Mouse (Mus musculus): ENCODE data around the gene Grin2b. TPM values are rescaled to one million over a fixed set of nuclear protein-coding genes. Genes with fewer than 3 reads are reported as not detected.

The Grin2b gene
- polyA plus RNA-seq, 2 experiments: 0.39 to 3.7 TPM

- no peak for ATAC-seq (ENCODE audit: low FRiP score, low read depth)
- H3K4me3 ChIP-seq (replicated peaks; ENCODE audit: low read length): no peak overlapping the region
- no peak for TF ChIP-seq POLR2A (IDR thresholded peaks at IDR 0.05; ENCODE audit: borderline replicate concordance, extremely low read depth, insufficient read depth, insufficient read length)
- H3K27me3 ChIP-seq (ENCODE audit: control insufficient read depth, insufficient read depth, low read length): no peaks in the 10 kb centered on the region
- H3K9ac ChIP-seq (ENCODE audit: low read depth, low read length, severe bottlenecking): no peak overlapping the region
- 88% methylated on average over 5 of the region's 5 CpGs for WGBS
- no peaks in the 10 kb centered on the region for H3K4me1 ChIP-seq (ENCODE audit: control insufficient read depth, insufficient read depth, low read length)
- no peak overlapping the region for H3K4me2 ChIP-seq (replicated peaks; ENCODE audit: low read depth, low read length, severe bottlenecking)
- H3K9me3 ChIP-seq (ENCODE audit: control insufficient read depth, low read length): no peaks in the 10 kb centered on the region
- H3K27ac ChIP-seq (replicated peaks; ENCODE audit: low read depth, low read length): no peak overlapping the region
- no peak for DNase-seq (ENCODE audit: low spot score)
- no peaks in the 10 kb centered on the region for H3K36me3 ChIP-seq (ENCODE audit: control insufficient read depth, insufficient read depth, low read length)
Observed at GRCm38 (mm10) chr6:135944358-135944757, 229.0 kb downstream of the Grin2b start.

- no peak for TF ChIP-seq POLR2A (IDR thresholded peaks at IDR 0.05; ENCODE audit: borderline replicate concordance, extremely low read depth, insufficient read depth, insufficient read length)
- WGBS: 85% methylated on average over 6 of the region's 6 CpGs
- no peak for ATAC-seq (ENCODE audit: low FRiP score, low read depth)
Observed at GRCm38 (mm10) chr6:135943121-135943617, 230.1 kb downstream of the Grin2b start.

GRCm38 (mm10) chr6:135932924-135933323 is 240.4 kb downstream of the Grin2b start:
- no peak for TF ChIP-seq POLR2A (IDR thresholded peaks at IDR 0.05; ENCODE audit: borderline replicate concordance, extremely low read depth, insufficient read depth, insufficient read length)
- H3K9me3 ChIP-seq (ENCODE audit: control insufficient read depth, low read length): no peaks in the 10 kb centered on the region
- ATAC-seq (ENCODE audit: low FRiP score, low read depth): no peak
- H3K4me3 ChIP-seq (replicated peaks; ENCODE audit: low read length): no peak overlapping the region
- H3K9ac ChIP-seq (ENCODE audit: low read depth, low read length, severe bottlenecking): no peak overlapping the region
- H3K4me2 ChIP-seq (replicated peaks; ENCODE audit: low read depth, low read length, severe bottlenecking): no peak overlapping the region
- no peaks in the 10 kb centered on the region for H3K36me3 ChIP-seq (ENCODE audit: control insufficient read depth, insufficient read depth, low read length)
- DNase-seq (ENCODE audit: low spot score): no peak
- 77% methylated on average over 3 of the region's 3 CpGs for WGBS
- no peaks in the 10 kb centered on the region for H3K27me3 ChIP-seq (ENCODE audit: control insufficient read depth, insufficient read depth, low read length)
- H3K4me1 ChIP-seq (ENCODE audit: control insufficient read depth, insufficient read depth, low read length): no peaks in the 10 kb centered on the region
- no peak overlapping the region for H3K27ac ChIP-seq (replicated peaks; ENCODE audit: low read depth, low read length)

More at GRCm38 (mm10) chr6:135943121-135943617, 230.1 kb downstream of the Grin2b start:
- Histone ChIP-seq H3K27ac (replicated peaks; ENCODE audit: low read depth, low read length) (no peak overlapping the region), H3K4me3 (replicated peaks; ENCODE audit: low read length) (no peak overlapping the region), H3K4me2 (replicated peaks; ENCODE audit: low read depth, low read length, severe bottlenecking) (no peak overlapping the region), H3K36me3 (ENCODE audit: control insufficient read depth, insufficient read depth, low read length) (no peaks in the 10 kb centered on the region), H3K4me1 (ENCODE audit: control insufficient read depth, insufficient read depth, low read length) (no peaks in the 10 kb centered on the region), H3K27me3 (ENCODE audit: control insufficient read depth, insufficient read depth, low read length) (no peaks in the 10 kb centered on the region), H3K9ac (ENCODE audit: low read depth, low read length, severe bottlenecking) (no peak overlapping the region), H3K9me3 (ENCODE audit: control insufficient read depth, low read length) (no peaks in the 10 kb centered on the region)
- no peak for DNase-seq (ENCODE audit: low spot score)

- Histone ChIP-seq H3K4me2 (replicated peaks; ENCODE audit: low read depth, low read length, severe bottlenecking) (no peak overlapping the region), H3K27me3 (ENCODE audit: control insufficient read depth, insufficient read depth, low read length) (no peaks in the 10 kb centered on the region), H3K36me3 (ENCODE audit: control insufficient read depth, insufficient read depth, low read length) (no peaks in the 10 kb centered on the region), H3K9me3 (ENCODE audit: control insufficient read depth, low read length) (no peaks in the 10 kb centered on the region), H3K4me3 (replicated peaks; ENCODE audit: low read length) (no peak overlapping the region), H3K4me1 (ENCODE audit: control insufficient read depth, insufficient read depth, low read length) (no peaks in the 10 kb centered on the region), H3K9ac (ENCODE audit: low read depth, low read length, severe bottlenecking) (no peak overlapping the region), H3K27ac (replicated peaks; ENCODE audit: low read depth, low read length) (no peak overlapping the region)
- WGBS: 67% methylated on average over 6 of the region's 6 CpGs
- TF ChIP-seq POLR2A (IDR thresholded peaks at IDR 0.05; ENCODE audit: borderline replicate concordance, extremely low read depth, insufficient read depth, insufficient read length): no peak
- no peak for ATAC-seq (ENCODE audit: low FRiP score, low read depth)
- DNase-seq (ENCODE audit: low spot score): no peak
Observed at GRCm38 (mm10) chr6:135932400-135932920, 240.9 kb downstream of the Grin2b start.

DNA sequence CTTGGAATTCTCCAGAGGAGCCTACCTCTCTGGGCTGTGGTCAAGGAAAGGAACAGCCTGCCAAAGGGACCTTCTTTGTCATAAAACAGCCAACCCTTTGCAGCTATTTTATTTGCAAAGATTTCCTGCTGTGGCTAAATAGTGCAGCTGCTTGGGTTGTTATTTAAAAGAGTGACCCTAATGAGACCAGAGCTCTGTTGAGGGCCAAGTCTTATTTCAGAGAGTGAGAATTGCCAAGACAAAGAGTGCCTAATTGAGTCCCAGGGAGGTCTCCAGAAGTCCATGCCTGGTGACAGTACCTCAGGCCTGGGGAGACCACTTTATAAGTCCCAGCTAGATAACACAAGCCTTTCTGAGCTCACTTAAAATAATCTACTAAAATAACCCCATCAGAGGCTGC is 255.6 kb downstream of the Grin2b start:
- no peaks in the 10 kb centered on the region for H3K27me3 ChIP-seq (ENCODE audit: control insufficient read depth, insufficient read depth, low read length)
- H3K4me3 ChIP-seq (replicated peaks; ENCODE audit: low read length): no peak overlapping the region
- H3K36me3 ChIP-seq (ENCODE audit: control insufficient read depth, insufficient read depth, low read length): no peaks in the 10 kb centered on the region
- H3K9me3 ChIP-seq (ENCODE audit: control insufficient read depth, low read length): no peaks in the 10 kb centered on the region
- no peak for DNase-seq (ENCODE audit: low spot score)
- TF ChIP-seq POLR2A (IDR thresholded peaks at IDR 0.05; ENCODE audit: borderline replicate concordance, extremely low read depth, insufficient read depth, insufficient read length): no peak
- no peak overlapping the region for H3K4me2 ChIP-seq (replicated peaks; ENCODE audit: low read depth, low read length, severe bottlenecking)
- ATAC-seq (ENCODE audit: low FRiP score, low read depth): no peak
- no peak overlapping the region for H3K9ac ChIP-seq (ENCODE audit: low read depth, low read length, severe bottlenecking)
- H3K27ac ChIP-seq (replicated peaks; ENCODE audit: low read depth, low read length): no peak overlapping the region
- H3K4me1 ChIP-seq (ENCODE audit: control insufficient read depth, insufficient read depth, low read length): no peaks in the 10 kb centered on the region
